Mouse (Mus musculus) liver, embryonic 14.5 days (tissue): ENCODE measurements around the gene Hrct1. TPM values are rescaled to one million over a fixed set of nuclear protein-coding genes. Genes with fewer than 3 reads are reported as not detected.
A peak's percentile ranks its signal among the peaks of the same experiment; 100 is the strongest.

Experiments used
- ATAC-seq: fragments of 200-750 bp; cut with Nextera tagmentation; 2 replicates; pipeline ENCODE4 v1.8.0; 2017; ENCODE audit warnings: moderate number of reproducible peaks, mild to moderate bottlenecking, moderate library complexity; ENCODE audit not compliant: insufficient read depth
- DNase-seq, 3 experiments: peaks; one replicate each; pipeline ENCODE4 v3.0.0-alpha.2; 2012 to 2013; ENCODE audit warnings: low read depth in 3 of 3, low spot score in 3 of 3
- H3K27ac ChIP-seq: fragments of 300-500 bp; sonication (generic); 2 replicates; pipeline ENCODE4 v1.5.1; 2014; ENCODE audit warnings: moderate library complexity, mild to moderate bottlenecking, control low read depth, inconsistent platforms
- H3K27me3 ChIP-seq: fragments of 300-500 bp; sonication (generic); 2 replicates; pipeline ENCODE4 v1.6.1; 2014; ENCODE audit warnings: mild to moderate bottlenecking, low read length, moderate library complexity; ENCODE audit not compliant: control insufficient read depth, insufficient read depth
- H3K36me3 ChIP-seq: fragments of 300-500 bp; sonication (generic); replicated peaks from 2 replicates; pipeline ENCODE4 v1.6.1; 2014; ENCODE audit warnings: low read depth; ENCODE audit not compliant: control insufficient read depth, insufficient read depth
- H3K4me1 ChIP-seq, 2 experiments: fragments of 200-500 bp in 1 of 2; fragments of 300-500 bp in 1 of 2; sonication (generic) in 1 of 2; replicated peaks; 2 replicates each; pipeline ENCODE4 v1.6.1; 2012 to 2014; ENCODE audit warnings: antibody characterized with exemption in 1 of 2, inconsistent platforms in 1 of 2, low read length in 1 of 2; ENCODE audit not compliant: control insufficient read depth in 2 of 2, insufficient read depth in 2 of 2
- H3K4me2 ChIP-seq: fragments of 300-500 bp; sonication (generic); 2 replicates; pipeline ENCODE4 v1.6.1; 2014; ENCODE audit warnings: low read depth, mild to moderate bottlenecking, control low read depth, moderate library complexity
- H3K4me3 ChIP-seq, 2 experiments: fragments of 200-500 bp in 1 of 2; fragments of 300-500 bp in 1 of 2; sonication (generic) in 1 of 2; 2 replicates each; pipeline ENCODE4 v1.5.1; 2012 to 2014; ENCODE audit warnings: low read depth in 2 of 2, low read length in 2 of 2, mild to moderate bottlenecking in 2 of 2, control low read depth in 1 of 2, inconsistent platforms in 1 of 2, moderate library complexity in 1 of 2; ENCODE audit not compliant: insufficient read depth in 1 of 2
- H3K9ac ChIP-seq: fragments of 300-500 bp; sonication (generic); replicated peaks from 2 replicates; pipeline ENCODE4 v1.6.1; 2014; ENCODE audit warnings: mild to moderate bottlenecking, control low read depth, moderate library complexity
- H3K9me3 ChIP-seq: fragments of 300-500 bp; sonication (generic); 2 replicates; pipeline ENCODE4 v1.6.1; 2016; ENCODE audit warnings: low read length, mixed read lengths; ENCODE audit not compliant: control insufficient read depth
- CTCF ChIP-seq: IDR thresholded peaks from 2 replicates; pipeline ENCODE4 v1.5.1; 2016; ENCODE audit warnings: antibody characterized with exemption, low read depth, control low read depth
- EP300 ChIP-seq: IDR thresholded peaks from 2 replicates; pipeline ENCODE4 v1.6.1; 2016; ENCODE audit warnings: antibody characterized with exemption, low read depth
- WGBS: fragments of 180-500 bp; shearing (Covaris S2); extraction: QIAGEN DNeasy Blood & Tissue Kit; methylation state at CpG from one replicate; pipeline ENCODE4 v1.1.7; 2014; ENCODE audit not compliant: insufficient replicate concordance; 5-methylcytosine and 5-hydroxymethylcytosine counted together
- polyA plus RNA-seq, 2 experiments: library from polyadenylated mRNA; depleted of rRNA in 1 of 2; stranded (reverse) in 1 of 2; unstranded in 1 of 2; fragments of >200 nt; fragmentation: Nextera tagmentation in 1 of 2; extraction: Ambion mirVana in 1 of 2; gene quantifications; 2 replicates each; pipeline versions ENCODE4 v1.2.1 to v1.2.3; 2012 to 2014

The Hrct1 gene
- polyA plus RNA-seq, 2 experiments, result 0.06 to 0.08 TPM

DNA sequence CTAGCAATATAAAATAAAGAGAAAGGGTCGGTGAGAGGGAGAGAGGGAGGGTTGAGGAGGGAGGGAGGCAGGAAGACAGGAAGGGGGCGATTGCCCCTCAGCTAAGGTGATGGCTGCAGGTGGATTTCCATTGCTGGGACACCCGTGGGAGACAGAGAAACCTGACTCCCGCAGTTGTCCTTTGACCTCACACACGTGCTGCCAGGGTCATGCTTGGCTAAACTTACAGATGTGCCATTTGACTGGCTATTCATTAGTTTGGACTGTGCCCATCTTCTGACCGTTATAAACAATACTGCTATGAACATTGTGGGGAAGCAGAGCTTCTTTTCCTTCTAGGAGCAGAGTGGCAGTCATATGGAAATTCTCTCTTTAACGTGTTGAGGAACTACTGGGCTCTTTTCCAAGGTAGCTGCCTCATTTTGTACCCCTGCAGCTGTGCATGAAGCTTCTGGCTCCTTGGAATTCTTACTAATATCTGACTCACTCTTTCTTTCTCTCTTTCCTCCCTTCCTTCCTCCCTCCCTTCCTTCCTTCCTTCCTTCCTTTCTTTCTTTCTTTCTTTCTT lies 13.3 kb upstream of the Hrct1 start:
- no peaks in the 10 kb centered on the region for H3K9me3 ChIP-seq
- DNase-seq (no peak), ATAC-seq (no peak)
- no peaks in the 10 kb centered on the region for H3K4me1 ChIP-seq
- H3K4me3 ChIP-seq, result no peak overlapping the region
- H3K9ac ChIP-seq, result no peak overlapping the region
- WGBS, result 27% methylated on average over 7 of the region's 7 CpGs
- H3K4me2 ChIP-seq, result no peak overlapping the region
- TF ChIP-seq CTCF, result no peak
- no peak for TF ChIP-seq EP300
- no peaks in the 10 kb centered on the region for H3K27me3 ChIP-seq
- no peaks in the 10 kb centered on the region for H3K36me3 ChIP-seq
- no peak overlapping the region for H3K27ac ChIP-seq

DNA sequence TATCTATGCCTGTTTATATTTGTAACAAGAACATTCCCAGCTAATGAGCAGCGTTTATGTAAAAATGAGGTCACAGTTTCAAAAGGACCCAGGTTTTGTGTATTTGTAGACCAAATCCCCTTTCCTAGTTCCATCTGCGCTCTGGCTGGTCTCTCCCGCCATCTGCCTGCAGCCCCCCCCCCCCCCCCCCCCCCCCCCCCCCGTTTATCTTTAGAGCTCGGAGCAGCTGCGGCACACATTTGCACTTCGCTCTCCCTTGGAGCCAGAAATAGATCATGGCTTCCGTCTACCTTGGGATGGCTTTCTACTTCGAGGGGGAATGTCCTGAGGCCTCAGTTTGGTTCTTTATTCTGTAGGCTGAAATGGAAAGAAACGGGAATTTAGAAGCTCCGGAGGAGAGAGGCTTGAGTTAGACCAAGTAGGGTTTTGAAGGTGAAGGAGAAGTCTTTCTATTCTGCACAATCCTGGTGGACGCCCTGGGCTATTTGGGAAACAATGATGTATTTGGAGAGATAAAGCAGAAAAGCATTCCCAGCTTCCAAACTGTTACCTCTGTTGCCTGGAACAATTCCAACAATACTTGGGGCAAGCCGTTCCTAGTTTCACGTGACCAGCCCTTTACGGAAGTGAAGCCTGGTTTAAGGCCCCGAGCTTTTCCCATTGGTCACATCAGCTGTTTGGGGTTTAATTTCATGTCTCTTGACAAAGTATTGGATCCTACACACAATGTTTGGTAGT lies 6.3 kb upstream of the Hrct1 start:
- WGBS, result 46% methylated on average over 15 of the region's 16 CpGs
- TF ChIP-seq EP300 (no peak), CTCF (no peak)
- Histone ChIP-seq H3K4me1 (no peaks in the 10 kb centered on the region), H3K27ac (no peak overlapping the region), H3K27me3 (no peaks in the 10 kb centered on the region), H3K4me2 (no peak overlapping the region), H3K4me3 (no peak overlapping the region), H3K9ac (no peak overlapping the region), H3K36me3 (no peaks in the 10 kb centered on the region), H3K9me3 (no peaks in the 10 kb centered on the region)
- no peak for ATAC-seq
- DNase-seq, result no peak

DNA sequence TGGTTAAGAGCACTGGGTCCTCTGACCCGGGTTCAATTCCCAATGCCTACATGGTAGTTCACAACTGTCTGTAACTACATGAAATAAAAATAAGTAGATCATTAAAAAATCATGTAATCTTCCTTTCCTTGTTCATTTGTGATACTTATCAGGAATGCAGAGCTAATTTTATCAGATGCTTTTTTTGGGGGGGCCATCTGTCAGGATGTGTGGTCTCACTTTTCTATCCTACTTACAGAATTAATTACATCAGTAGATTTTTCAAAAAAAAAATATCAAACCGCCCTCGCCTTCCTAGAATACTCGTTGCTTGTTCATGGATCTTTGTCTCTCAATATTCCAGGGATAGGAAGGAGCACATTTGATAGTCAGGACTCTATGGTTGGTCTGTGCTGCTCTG lies 4.8 kb upstream of the Hrct1 start:
- TF ChIP-seq EP300 (no peak), CTCF (no peak)
- DNase-seq (no peak), ATAC-seq (no peak)
- WGBS, result 64% methylated on average over 4 of the region's 4 CpGs
- no peaks in the 10 kb centered on the region for H3K27me3 ChIP-seq
- H3K9ac ChIP-seq, result no peak overlapping the region
- 0 out of 4 replicates have a peak, but pooled peaks cover 0 to 5% of the 10 kb centered on the region in 2 experiments for H3K4me1 ChIP-seq
- H3K4me2 ChIP-seq, result no peak overlapping the region
- H3K4me3 ChIP-seq, result no peak overlapping the region
- no peaks in the 10 kb centered on the region for H3K36me3 ChIP-seq
- H3K9me3 ChIP-seq, result no peaks in the 10 kb centered on the region
- no peak overlapping the region for H3K27ac ChIP-seq

DNA sequence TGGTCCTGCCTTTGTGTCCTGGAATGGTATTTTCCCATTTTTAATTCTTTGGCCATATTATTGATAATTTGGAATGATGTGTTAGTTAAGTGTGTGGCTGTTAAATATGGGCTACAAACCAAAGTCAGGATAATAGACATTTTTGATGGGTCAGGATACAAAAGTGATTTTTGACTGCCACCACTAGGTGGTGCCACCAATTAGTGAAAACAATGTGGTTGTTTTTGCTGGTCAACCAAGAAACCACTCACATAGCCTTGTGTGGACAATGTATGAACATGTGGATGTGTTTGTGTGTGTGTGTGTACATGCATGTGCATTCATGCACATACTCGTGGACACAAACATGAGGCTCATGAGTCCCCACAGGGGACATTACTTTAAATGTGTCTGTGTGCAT lies 2.2 kb upstream of the Hrct1 start:
- TF ChIP-seq EP300 (no peak), CTCF (peak; percentile 62)
- peaks cover 4 to 26% of the 10 kb centered on the region in 2 experiments; a peak in 3 of 4 replicates for H3K4me1 ChIP-seq
- no peaks in the 10 kb centered on the region for H3K27me3 ChIP-seq
- ATAC-seq (no peak), DNase-seq (no peak)
- no peak overlapping the region for H3K4me3 ChIP-seq
- no peaks in the 10 kb centered on the region for H3K9me3 ChIP-seq
- no peaks in the 10 kb centered on the region for H3K36me3 ChIP-seq
- no peak overlapping the region for H3K4me2 ChIP-seq
- no peak overlapping the region for H3K9ac ChIP-seq
- WGBS, result 3% methylated on average over 1 of the region's 1 CpGs
- no peak overlapping the region for H3K27ac ChIP-seq

DNA sequence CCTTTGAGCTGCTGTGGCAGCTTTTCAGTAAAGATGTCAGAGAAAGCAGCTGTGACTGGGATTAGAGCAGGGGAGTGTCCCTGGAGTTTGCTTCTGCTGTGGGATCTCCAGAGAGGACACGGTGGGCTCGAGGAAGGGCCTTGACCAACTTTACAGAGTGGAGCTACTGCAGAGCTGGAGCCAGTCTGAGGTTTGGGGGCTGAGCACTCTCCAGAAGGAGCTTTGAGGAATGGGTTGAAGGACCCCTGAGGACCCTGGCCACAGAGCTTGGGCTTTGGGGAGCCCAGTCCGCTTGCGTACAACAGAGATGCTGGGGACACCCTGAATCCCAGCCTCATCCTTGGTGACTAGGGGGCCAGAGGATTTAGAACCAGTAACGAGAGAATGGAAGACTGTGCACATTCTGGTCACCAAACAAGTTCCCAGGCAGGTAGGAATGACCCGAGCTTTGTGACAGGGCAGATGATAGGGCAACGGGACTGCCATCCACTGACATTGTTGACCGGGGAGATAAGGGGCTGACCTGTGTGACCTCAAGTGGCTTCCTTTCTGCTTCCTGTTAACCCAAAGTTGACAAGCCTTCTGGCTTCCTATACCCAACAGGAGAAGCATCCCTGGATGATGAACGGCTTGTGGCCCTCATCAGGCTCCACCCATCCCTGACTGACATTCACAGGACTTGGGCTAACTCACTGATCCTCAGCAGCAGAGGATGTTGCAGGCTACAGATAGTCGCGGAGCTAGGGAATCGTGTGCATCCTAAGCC lies 577 bp upstream of the Hrct1 start:
- 33% methylated on average over 12 of the region's 12 CpGs for WGBS
- no peaks in the 10 kb centered on the region for H3K36me3 ChIP-seq
- no peak overlapping the region for H3K4me2 ChIP-seq
- ATAC-seq (no peak), DNase-seq (no peak)
- no peak overlapping the region for H3K4me3 ChIP-seq
- H3K9me3 ChIP-seq, result no peaks in the 10 kb centered on the region
- H3K9ac ChIP-seq, result no peak overlapping the region
- no peaks in the 10 kb centered on the region for H3K27me3 ChIP-seq
- peaks cover 6 to 37% of the 10 kb centered on the region in 2 experiments; a peak in 3 of 4 replicates for H3K4me1 ChIP-seq
- TF ChIP-seq CTCF (no peak), EP300 (no peak)
- H3K27ac ChIP-seq, result no peak overlapping the region
